Mouse (Mus musculus) kidney, adult 9 months (tissue): ENCODE data around the gene Mob2.

Source experiments
- DNase-seq: peaks from one replicate; pipeline ENCODE4 v3.0.0; 2022

Gene Mob2

GRCm38 (mm10) chr7:142020827-142021226 lies 40.0 kb downstream of the Mob2 start:
- peak; percentile 33 for DNase-seq

GRCm38 (mm10) chr7:142019699-142020098 lies 41.2 kb downstream of the Mob2 start:
- no peak for DNase-seq

GRCm38 (mm10) chr7:142016562-142016961 lies 44.3 kb downstream of the Mob2 start:
- DNase-seq, result peak; percentile 35

- no peak for DNase-seq
Measured at GRCm38 (mm10) chr7:142001597-142002340, 59.1 kb downstream of the Mob2 start.

- DNase-seq, result no peak
Measured at GRCm38 (mm10) chr7:142000661-142001060, 60.2 kb downstream of the Mob2 start.

GRCm38 (mm10) chr7:141994121-141994520 lies 66.7 kb downstream of the Mob2 start:
- DNase-seq, result no peak

GRCm38 (mm10) chr7:141991183-141991582 lies 69.7 kb downstream of the Mob2 start:
- no peak for DNase-seq

- peak; percentile 67 for DNase-seq
Measured at GRCm38 (mm10) chr7:141988314-141988806, 72.5 kb downstream of the Mob2 start.

GRCm38 (mm10) chr7:141981237-141981636 lies 79.6 kb downstream of the Mob2 start:
- DNase-seq, result no peak

- no peak for DNase-seq
Measured at GRCm38 (mm10) chr7:141979247-141979646, 81.6 kb downstream of the Mob2 start.

GRCm38 (mm10) chr7:141978003-141978402 lies 82.9 kb downstream of the Mob2 start:
- DNase-seq, result no peak

GRCm38 (mm10) chr7:141972831-141973619 lies 87.8 kb downstream of the Mob2 start:
- no peak for DNase-seq

GRCm38 (mm10) chr7:141966281-141966680 lies 94.6 kb downstream of the Mob2 start:
- no peak for DNase-seq

- DNase-seq, result no peak
Measured at GRCm38 (mm10) chr7:141962521-141962920, 98.3 kb downstream of the Mob2 start.

GRCm38 (mm10) chr7:141961491-141961890 lies 99.4 kb downstream of the Mob2 start:
- no peak for DNase-seq

- DNase-seq, result no peak
Measured at GRCm38 (mm10) chr7:141960926-141961325, 99.9 kb downstream of the Mob2 start.

- DNase-seq, result no peak
Measured at GRCm38 (mm10) chr7:141959133-141959532, 101.7 kb downstream of the Mob2 start.
